Mouse (Mus musculus) heart, adult 2 months (tissue): ENCODE measurements around the gene Upp2. TPM values are rescaled to one million over a fixed set of nuclear protein-coding genes. Genes with fewer than 3 reads are reported as not detected.

Experiments used
- DNase-seq, 2 experiments: peaks; one replicate each; pipeline ENCODE4 v3.0.0; 2021
- H3K27ac ChIP-seq: fragments of 200-600 bp; 2 replicates; pipeline ENCODE4 v1.8.1; 2022
- H3K27me3 ChIP-seq: fragments of 200-500 bp; 2 replicates; pipeline ENCODE4 v1.6.1; 2012; ENCODE audit warnings: mild to moderate bottlenecking, low read length, inconsistent platforms, mixed read lengths; ENCODE audit not compliant: control insufficient read depth, insufficient read depth
- H3K36me3 ChIP-seq: fragments of 200-500 bp; 2 replicates; pipeline ENCODE4 v1.6.1; 2012; ENCODE audit warnings: low read length, inconsistent platforms; ENCODE audit not compliant: control insufficient read depth, insufficient read depth
- H3K4me1 ChIP-seq: fragments of 200-500 bp; 2 replicates; pipeline ENCODE4 v1.6.1; 2011; ENCODE audit warnings: low read length; ENCODE audit not compliant: control insufficient read depth, insufficient read depth
- H3K4me3 ChIP-seq: fragments of 200-600 bp; 2 replicates; pipeline ENCODE4 v1.8.1; 2022
- H3K79me2 ChIP-seq: fragments of 200-500 bp; replicated peaks from 2 replicates; pipeline ENCODE4 v1.6.1; 2012; ENCODE audit warnings: mild to moderate bottlenecking, inconsistent platforms, low read length, moderate library complexity, mixed read lengths; ENCODE audit not compliant: control insufficient read depth, insufficient read depth
- H3K9ac ChIP-seq: fragments of 200-500 bp; 2 replicates; pipeline ENCODE4 v1.6.1; 2012; ENCODE audit warnings: low read depth, mild to moderate bottlenecking, control low read depth, inconsistent platforms, low read length, mixed read lengths
- CTCF ChIP-seq: fragments of 200-600 bp; IDR thresholded peaks from 2 replicates; pipeline ENCODE4 v1.8.1; 2022; ENCODE audit warnings: antibody characterized with exemption, mild to moderate bottlenecking, moderate library complexity
- EP300 ChIP-seq: fragments of 200-500 bp; IDR thresholded peaks from 2 replicates; pipeline ENCODE4 v1.6.1; 2011; ENCODE audit warnings: low read depth, low read length, control low read depth; ENCODE audit not compliant: insufficient read depth
- POLR2A ChIP-seq: fragments of 200-500 bp; IDR thresholded peaks from 2 replicates; pipeline ENCODE4 v1.6.1; 2011; ENCODE audit warnings: mild to moderate bottlenecking, low read depth, low read length, control low read depth; ENCODE audit not compliant: insufficient read depth
- WGBS: fragments of 180-500 bp; shearing (Covaris S2); methylation state at CpG from one replicate; pipeline ENCODE4 v1.1.7; 2018; 5-methylcytosine and 5-hydroxymethylcytosine counted together
- intact Hi-C: fragments of 180-260 bp; cut with DNase I; formaldehyde crosslinking; loops from one replicate; pipeline ENCODE4 v1.15.1; 2025
- polyA plus RNA-seq: library from polyadenylated mRNA; depleted of rRNA; stranded (reverse); fragments of >200 nt; gene quantifications from 2 replicates; pipeline ENCODE4 v1.2.3, GENCODE M21; 2012
- total RNA-seq, 2 experiments: library from RNA; stranded (reverse); gene quantifications; 2 replicates each; pipeline ENCODE4 v1.2.3; 2021

Upp2 gene
- total and polyA plus RNA-seq, 3 experiments, result 2.2 to 3.3 (median 3.0) TPM

- 78% methylated on average over 3 of the region's 3 CpGs for WGBS
- H3K27me3 ChIP-seq, result no peaks in the 10 kb centered on the region
- H3K27ac ChIP-seq, result no peak overlapping the region
- DNase-seq, result no peak
- intact Hi-C loops, result no loop called here
- no peaks in the 10 kb centered on the region for H3K4me1 ChIP-seq
- no peak for TF ChIP-seq EP300
- TF ChIP-seq POLR2A, result no peak
- no peak for TF ChIP-seq CTCF
- H3K4me3 ChIP-seq, result no peak overlapping the region
- H3K79me2 ChIP-seq, result no peaks in the 10 kb centered on the region
- H3K36me3 ChIP-seq, result no peaks in the 10 kb centered on the region
- H3K9ac ChIP-seq, result no peak overlapping the region
These were observed 211.9 kb downstream of the Upp2 start for GRCm38 (mm10) chr2:58778986-58779495.

- no peaks in the 10 kb centered on the region for H3K79me2 ChIP-seq
- no peak overlapping the region for H3K9ac ChIP-seq
- no peaks in the 10 kb centered on the region for H3K4me1 ChIP-seq
- no peaks in the 10 kb centered on the region for H3K36me3 ChIP-seq
- TF ChIP-seq POLR2A (no peak), CTCF (no peak), EP300 (no peak)
- intact Hi-C loops, result no loop called here
- no peak for DNase-seq
- no peaks in the 10 kb centered on the region for H3K27me3 ChIP-seq
- no peak overlapping the region for H3K4me3 ChIP-seq
- 77% methylated on average over 1 of the region's 1 CpGs for WGBS
- H3K27ac ChIP-seq, result no peak overlapping the region
These were observed 216.4 kb downstream of the Upp2 start for GRCm38 (mm10) chr2:58783526-58783925.

- TF ChIP-seq EP300, result no peak
- no peak for TF ChIP-seq POLR2A
- no peak for TF ChIP-seq CTCF
- no peaks in the 10 kb centered on the region for H3K36me3 ChIP-seq
- 58% methylated on average over 3 of the region's 3 CpGs for WGBS
- no peak overlapping the region for H3K27ac ChIP-seq
- H3K9ac ChIP-seq, result no peak overlapping the region
- no peak for DNase-seq
- H3K79me2 ChIP-seq, result no peaks in the 10 kb centered on the region
- no peaks in the 10 kb centered on the region for H3K4me1 ChIP-seq
- H3K27me3 ChIP-seq, result no peaks in the 10 kb centered on the region
- intact Hi-C loops, result no loop called here
- H3K4me3 ChIP-seq, result no peak overlapping the region
These were observed 219.1 kb downstream of the Upp2 start for GRCm38 (mm10) chr2:58786177-58786576.

GRCm38 (mm10) chr2:58786681-58787080 lies 219.6 kb downstream of the Upp2 start:
- Histone ChIP-seq H3K27ac (no peak overlapping the region), H3K9ac (no peak overlapping the region), H3K4me1 (no peaks in the 10 kb centered on the region), H3K36me3 (no peaks in the 10 kb centered on the region), H3K79me2 (no peaks in the 10 kb centered on the region), H3K27me3 (no peaks in the 10 kb centered on the region), H3K4me3 (no peak overlapping the region)
- TF ChIP-seq POLR2A (no peak), CTCF (no peak), EP300 (no peak)
- 69% methylated on average over 8 of the region's 8 CpGs for WGBS
- intact Hi-C loops, result no loop called here
- no peak for DNase-seq

GRCm38 (mm10) chr2:58787360-58787759 lies 220.3 kb downstream of the Upp2 start:
- Histone ChIP-seq H3K9ac (no peak overlapping the region), H3K4me1 (no peaks in the 10 kb centered on the region), H3K4me3 (no peak overlapping the region), H3K79me2 (no peaks in the 10 kb centered on the region), H3K27me3 (no peaks in the 10 kb centered on the region), H3K27ac (no peak overlapping the region), H3K36me3 (no peaks in the 10 kb centered on the region)
- no peak for TF ChIP-seq CTCF
- TF ChIP-seq EP300, result no peak
- TF ChIP-seq POLR2A, result no peak
- DNase-seq, result no peak
- intact Hi-C loops, result no loop called here
- WGBS, result 52% methylated on average over 7 of the region's 7 CpGs

GRCm38 (mm10) chr2:58789934-58790333 lies 222.8 kb downstream of the Upp2 start:
- WGBS, result 84% methylated on average over 7 of the region's 7 CpGs
- intact Hi-C loops, result no loop called here

More at GRCm38 (mm10) chr2:58789934-58790333, 222.8 kb downstream of the Upp2 start:
- no peaks in the 10 kb centered on the region for H3K79me2 ChIP-seq
- no peaks in the 10 kb centered on the region for H3K27me3 ChIP-seq
- H3K4me1 ChIP-seq, result no peaks in the 10 kb centered on the region
- H3K36me3 ChIP-seq, result no peaks in the 10 kb centered on the region
- no peak overlapping the region for H3K9ac ChIP-seq
- DNase-seq, result no peak
- no peak overlapping the region for H3K27ac ChIP-seq
- TF ChIP-seq POLR2A (no peak), EP300 (no peak), CTCF (no peak)
- no peak overlapping the region for H3K4me3 ChIP-seq
